Mouse (Mus musculus) frontal cortex, adult (tissue): ENCODE data around the gene Gzmm.

Source experiments
- ATAC-seq: cut with Nextera tagmentation; 2 replicates; pipeline ENCODE4 v1.9.2; 2017; ENCODE audit warnings: mild to moderate bottlenecking, moderate library complexity, mixed read lengths; ENCODE audit not compliant: low TSS enrichment

The Gzmm gene

DNA sequence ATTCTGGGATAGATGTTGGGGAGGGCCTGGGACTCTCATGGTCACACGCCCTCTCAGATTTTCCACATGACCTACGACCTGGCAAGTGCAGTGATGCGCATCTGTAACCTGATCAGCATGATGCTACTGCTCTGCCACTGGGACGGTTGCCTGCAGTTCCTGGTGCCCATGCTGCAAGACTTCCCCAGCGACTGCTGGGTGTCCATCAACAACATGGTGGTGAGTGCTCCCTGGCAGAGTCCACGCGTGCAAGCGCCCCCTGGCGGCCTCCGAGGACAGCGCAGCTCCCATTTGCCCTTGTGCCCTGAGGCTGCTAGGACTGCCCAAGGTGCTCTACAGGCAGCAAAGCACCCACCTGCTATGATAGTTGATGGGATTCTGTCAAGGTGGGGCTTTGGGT is 37.3 kb downstream of the Gzmm start:
- ATAC-seq = no peak

DNA sequence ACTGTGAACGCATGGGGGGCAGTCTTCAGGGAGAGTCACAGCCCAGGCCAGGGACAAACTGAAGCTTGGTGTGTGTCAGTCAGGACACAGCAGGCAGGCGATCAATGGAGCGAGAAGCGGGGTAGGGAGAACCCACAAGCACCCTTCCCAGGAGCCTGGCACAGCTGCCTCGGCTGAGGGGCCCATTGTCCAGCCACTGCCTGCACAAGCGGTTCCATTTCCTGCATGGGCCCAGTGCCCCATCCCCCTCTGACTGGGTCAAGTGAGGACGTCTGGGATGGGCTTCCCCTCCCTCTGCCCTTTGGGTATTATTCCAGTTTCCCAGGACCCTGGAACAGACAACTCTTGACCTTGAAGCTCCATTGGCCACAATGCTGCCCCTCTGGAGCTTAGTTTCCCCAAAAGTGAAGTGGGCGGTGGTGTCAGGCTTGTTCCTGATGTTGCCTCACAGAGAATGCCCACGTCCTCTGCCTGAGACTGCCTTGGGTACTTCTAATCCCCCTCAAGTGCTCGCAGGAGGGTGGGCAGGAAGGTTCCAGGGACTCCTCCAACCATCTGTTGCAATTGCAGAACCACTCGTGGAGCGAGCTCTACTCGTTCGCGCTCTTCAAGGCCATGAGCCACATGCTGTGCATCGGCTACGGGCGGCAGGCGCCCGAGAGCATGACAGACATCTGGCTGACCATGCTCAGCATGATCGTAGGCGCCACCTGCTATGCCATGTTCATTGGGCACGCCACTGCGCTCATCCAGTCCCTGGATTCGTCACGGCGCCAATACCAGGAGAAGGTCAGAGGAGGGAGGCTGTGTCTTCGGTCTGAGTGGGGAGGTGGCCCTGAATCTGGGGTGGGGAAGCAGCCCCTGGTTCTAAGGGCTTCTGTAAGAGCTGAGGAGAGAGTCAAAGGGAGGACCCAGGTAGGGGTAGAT is 39.8 kb downstream of the Gzmm start:
- ATAC-seq = peak; percentile 60

DNA sequence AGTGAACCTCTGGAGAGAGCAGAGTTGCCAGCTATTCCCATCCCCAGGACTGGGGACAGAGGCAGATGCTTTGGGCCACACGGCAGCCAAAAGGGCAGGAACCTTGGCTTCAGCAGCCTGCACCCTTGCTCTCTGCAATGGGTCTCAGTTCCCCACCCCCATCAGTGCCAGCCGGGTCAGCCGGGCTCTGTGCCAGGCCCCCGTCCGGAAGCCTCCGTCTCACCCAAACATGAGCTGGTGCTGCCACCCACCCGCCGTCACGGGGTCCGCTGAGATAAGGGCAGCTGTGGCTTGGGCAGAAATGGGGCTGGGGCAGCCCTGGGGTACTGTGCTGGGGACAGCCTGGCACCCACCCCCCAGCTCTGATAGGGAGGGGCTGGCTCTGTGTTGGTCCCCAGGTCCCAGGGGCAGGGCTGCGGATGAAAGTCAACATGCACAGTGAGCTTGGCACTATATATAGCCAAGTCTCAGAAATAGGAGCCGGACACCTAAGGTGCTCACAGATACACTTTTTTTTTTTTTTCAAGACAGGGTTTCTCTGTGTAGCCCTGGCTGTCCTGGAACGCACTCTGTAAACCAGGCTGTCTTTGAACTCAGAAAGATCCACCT is 40.6 kb downstream of the Gzmm start:
- peak; percentile 14; the same call in 1 of the 2 replicates for ATAC-seq

DNA sequence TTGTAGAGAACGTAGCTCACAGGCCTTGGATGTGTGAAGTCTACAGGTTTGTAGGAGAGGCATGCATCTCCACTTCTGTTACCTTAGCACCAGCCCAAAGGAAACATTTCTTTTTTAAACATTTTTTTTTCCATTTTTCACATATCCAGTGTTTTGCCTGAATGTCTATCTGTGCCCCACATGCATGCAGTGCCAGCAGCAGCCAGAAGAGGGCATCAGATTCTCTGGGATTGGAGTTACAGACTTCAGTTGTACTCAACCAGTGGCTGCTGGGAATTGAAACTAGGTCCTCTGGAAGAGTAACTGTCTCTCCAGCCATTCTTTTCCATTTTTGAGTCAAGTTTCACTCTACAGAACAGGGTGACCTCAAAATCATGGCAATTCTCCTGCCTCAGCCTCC is 43.7 kb downstream of the Gzmm start:
- no peak for ATAC-seq

DNA sequence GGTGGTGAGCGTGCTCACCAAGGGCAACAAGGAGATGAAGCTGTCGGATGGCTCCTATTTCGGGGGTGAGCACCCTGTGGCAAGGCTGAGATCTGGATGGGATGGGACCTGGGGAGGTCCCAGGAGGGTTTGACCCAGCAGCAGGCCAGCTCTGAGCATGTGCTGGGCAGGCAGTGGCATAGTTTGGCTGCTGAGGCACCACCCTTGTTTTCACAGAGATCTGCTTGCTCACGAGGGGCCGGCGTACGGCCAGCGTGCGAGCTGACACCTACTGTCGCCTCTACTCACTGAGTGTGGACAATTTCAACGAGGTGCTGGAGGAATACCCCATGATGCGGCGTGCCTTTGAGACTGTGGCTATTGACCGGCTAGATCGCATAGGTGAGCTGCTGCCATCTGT is 45.0 kb downstream of the Gzmm start:
- ATAC-seq = no peak

DNA sequence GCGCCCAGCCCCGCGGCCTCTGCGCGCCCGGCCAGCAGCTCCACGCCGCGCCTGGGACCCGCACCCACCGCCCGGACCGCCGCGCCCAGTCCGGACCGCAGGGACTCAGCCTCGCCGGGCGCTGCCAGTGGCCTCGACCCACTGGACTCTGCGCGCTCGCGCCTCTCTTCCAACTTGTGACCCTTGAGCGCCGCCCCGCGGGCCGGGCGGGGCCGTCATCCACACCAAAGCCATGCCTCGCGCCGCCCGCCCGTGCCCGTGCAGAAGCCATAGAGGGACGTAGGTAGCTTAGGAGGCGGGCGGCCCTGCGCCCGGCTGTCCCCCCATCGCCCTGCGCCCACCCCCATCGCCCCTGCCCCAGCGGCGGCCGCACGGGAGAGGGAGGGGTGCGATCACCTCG is 46.5 kb downstream of the Gzmm start:
- ATAC-seq = no peak

DNA sequence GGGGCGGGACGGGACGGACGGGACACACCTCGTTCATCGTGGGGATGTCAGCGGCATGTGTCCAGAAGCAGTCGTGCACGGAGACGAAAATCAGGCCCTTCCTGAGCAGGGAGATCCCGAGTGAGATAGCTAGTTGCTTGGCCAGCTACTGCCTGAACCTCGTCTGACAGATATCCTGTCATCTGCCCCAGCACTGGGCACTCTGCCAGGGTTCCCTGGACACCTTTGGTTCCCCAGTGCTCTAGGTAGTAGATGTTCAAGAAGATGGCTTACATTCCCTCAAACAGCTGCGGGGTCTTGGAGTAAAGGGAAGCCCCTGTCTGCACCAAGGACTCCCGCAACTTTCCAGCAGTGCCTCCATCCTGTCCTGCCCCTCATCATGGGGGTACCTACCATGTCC is 47.9 kb downstream of the Gzmm start:
- no peak for ATAC-seq

DNA sequence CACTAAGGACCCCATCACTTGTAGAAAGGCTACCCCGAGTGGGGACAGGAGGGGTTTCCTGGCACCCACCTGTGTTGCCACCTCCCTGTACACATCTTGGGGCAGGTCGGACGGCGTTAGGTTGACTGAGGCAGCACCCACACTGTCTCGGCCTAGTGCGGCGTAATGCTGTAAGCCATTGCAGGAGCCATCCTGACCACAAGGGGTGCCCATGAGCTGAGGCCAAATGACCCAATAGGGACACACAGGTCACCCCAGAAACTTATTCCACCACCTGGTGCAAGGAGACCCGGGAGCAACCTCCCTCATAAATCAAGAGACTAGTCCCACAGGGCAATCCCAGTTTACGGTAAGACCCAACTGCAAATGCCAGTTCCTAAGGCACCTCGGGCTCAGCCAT is 49.4 kb downstream of the Gzmm start:
- ATAC-seq = no peak

DNA sequence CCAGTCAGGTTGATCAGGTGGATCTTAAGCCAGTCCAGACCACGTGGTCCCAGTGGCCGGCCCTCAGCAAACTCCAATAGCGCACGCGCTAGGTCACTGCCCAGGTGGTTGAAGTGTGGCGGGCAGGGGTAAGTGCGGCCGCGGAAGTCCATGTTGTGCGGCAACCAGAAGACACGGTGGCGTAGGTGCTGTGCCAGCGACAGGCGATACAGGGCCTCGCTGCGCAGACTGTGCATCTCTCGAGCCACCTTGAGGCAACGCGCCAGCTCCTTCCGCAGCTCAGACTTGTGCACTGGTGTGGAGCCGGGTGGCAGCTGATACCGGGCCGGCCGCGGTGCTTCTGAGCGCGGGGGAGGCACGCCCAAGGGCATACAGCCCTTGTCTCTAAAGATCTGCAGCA is 50.4 kb downstream of the Gzmm start:
- no peak for ATAC-seq

DNA sequence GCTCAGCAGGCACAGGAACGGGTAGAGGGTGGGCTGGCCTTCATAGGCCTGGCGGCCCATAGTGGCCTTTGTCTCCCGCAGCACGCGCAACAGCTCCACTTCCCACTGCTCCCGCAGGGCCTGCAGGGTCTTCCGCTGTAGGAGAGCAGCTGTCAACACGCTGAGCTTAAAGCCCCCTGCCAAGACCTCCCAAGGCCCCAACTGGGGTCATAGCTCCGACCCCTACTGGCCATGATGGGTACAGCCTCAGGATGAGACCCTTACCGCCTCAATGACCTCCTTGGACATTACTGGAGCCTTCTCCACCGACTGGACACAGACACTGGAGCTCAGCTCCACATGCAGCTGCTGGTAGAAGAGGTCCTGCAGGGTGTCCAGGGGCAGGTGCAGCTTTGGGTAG is 52.0 kb downstream of the Gzmm start:
- no peak for ATAC-seq

DNA sequence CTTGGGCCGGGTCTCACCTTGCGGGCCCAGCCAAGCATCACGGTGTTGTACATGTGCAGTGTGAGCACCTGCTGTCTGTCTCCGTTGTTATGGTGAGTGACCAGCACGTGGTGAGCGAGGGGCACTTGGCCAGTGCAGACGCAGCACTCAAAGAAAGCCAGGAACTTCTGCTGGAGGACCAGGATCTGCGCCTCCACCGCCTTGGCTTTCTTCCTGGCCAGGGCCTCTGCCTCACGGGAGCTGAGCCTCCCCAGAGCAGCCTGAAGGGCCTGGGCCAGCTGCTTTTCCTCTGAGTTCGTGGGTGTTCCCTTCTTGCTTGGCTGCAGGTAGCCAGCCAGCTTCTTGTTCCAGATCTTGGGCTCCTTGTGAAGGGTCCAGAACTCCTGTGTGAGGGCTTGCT is 54.3 kb downstream of the Gzmm start:
- no peak for ATAC-seq

DNA sequence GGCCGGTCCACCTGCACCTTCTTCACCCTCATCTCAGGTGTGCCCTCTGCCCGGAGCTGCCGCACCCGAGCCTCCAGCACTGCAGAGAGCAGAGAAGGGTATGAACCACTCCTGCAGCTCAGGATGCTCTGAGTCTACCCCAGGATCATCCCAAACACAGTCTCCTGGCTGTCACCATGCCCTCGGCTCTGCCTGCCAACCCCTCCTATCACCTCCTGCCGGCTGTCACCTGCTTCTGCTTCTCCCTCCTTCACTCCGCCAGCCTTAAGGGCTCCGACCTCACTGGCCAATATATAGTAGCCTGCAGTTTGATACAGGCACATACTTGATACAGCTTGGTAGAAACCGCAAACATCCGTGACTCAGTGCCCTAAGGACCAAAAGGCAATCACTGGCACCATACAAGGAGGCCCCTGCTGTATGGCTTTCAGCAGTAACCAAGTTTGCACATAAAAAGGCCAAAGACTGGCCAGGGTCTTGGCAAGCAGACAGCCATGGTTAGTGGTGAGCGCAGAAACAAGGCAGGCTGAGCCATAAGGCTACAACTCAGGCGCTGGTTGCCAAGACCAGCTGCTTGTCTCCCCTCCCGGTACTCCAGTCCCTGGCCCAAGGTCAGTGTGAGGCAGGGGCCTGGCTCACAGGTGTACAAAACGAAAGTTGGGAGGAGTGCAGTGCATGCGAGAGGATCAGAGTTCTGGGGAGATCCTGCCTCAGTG is 55.0 kb downstream of the Gzmm start:
- no peak for ATAC-seq
